Mouse (Mus musculus) hindbrain, embryonic 16.5 days (tissue): ENCODE measurements around the gene Chrna4. TPM values are rescaled to one million over a fixed set of nuclear protein-coding genes. Genes with fewer than 3 reads are reported as not detected.

ENCODE experiments used
- ATAC-seq: fragments of 200-750 bp; cut with Nextera tagmentation; 2 replicates; pipeline ENCODE4 v1.8.0; 2017; ENCODE audit warnings: moderate TSS enrichment, moderate library complexity
- H3K27ac ChIP-seq: fragments of 300-500 bp; sonication (generic); 2 replicates; pipeline ENCODE4 v1.5.1; 2014; ENCODE audit warnings: low read depth, mild to moderate bottlenecking, control low read depth, low read length, moderate library complexity
- H3K27me3 ChIP-seq: fragments of 300-500 bp; sonication (generic); replicated peaks from 2 replicates; pipeline ENCODE4 v1.6.1; 2014; ENCODE audit warnings: low read length; ENCODE audit not compliant: control insufficient read depth, insufficient read depth
- H3K36me3 ChIP-seq: fragments of 300-500 bp; sonication (generic); 2 replicates; pipeline ENCODE4 v1.6.1; 2014; ENCODE audit warnings: mild to moderate bottlenecking, low read length, moderate library complexity, mixed read lengths; ENCODE audit not compliant: control insufficient read depth, insufficient read depth
- H3K4me1 ChIP-seq: fragments of 300-500 bp; sonication (generic); 2 replicates; pipeline ENCODE4 v1.6.1; 2014; ENCODE audit warnings: low read depth, low read length; ENCODE audit not compliant: control insufficient read depth, insufficient read depth
- H3K4me2 ChIP-seq: fragments of 300-500 bp; sonication (generic); 2 replicates; pipeline ENCODE4 v1.6.1; 2014; ENCODE audit warnings: mild to moderate bottlenecking, low read length, control low read depth, moderate library complexity
- H3K4me3 ChIP-seq: fragments of 300-500 bp; sonication (generic); 2 replicates; pipeline ENCODE4 v1.5.1; 2014; ENCODE audit warnings: mild to moderate bottlenecking, low read length, control low read depth, moderate library complexity
- H3K9ac ChIP-seq: fragments of 300-500 bp; sonication (generic); 2 replicates; pipeline ENCODE4 v1.6.1; 2014; ENCODE audit warnings: low read depth, mild to moderate bottlenecking, control low read depth, low read length, moderate library complexity
- H3K9me3 ChIP-seq: fragments of 300-500 bp; sonication (generic); 2 replicates; pipeline ENCODE4 v1.6.1; 2014; ENCODE audit warnings: mild to moderate bottlenecking, low read length, moderate library complexity; ENCODE audit not compliant: control insufficient read depth
- WGBS: fragments of 180-500 bp; shearing (Covaris S2); extraction: QIAGEN DNeasy Blood & Tissue Kit; methylation state at CpG from one replicate; pipeline ENCODE4 v1.1.7; 2014; 5-methylcytosine and 5-hydroxymethylcytosine counted together
- polyA plus RNA-seq: library from polyadenylated mRNA; unstranded; fragments of >200 nt; fragmentation: Nextera tagmentation; extraction: Ambion mirVana; gene quantifications from 2 replicates; pipeline ENCODE4 v1.2.1, GENCODE M21; 2015

Gene Chrna4
- 40.4 and 43.8 TPM in 2 replicates for polyA plus RNA-seq

GRCm38 (mm10) chr2:181043437-181043836 is at the start of gene Chrna4:
Chrna4 (minus strand) TSS chr2:181043546.
- H3K27me3 ChIP-seq = no peaks in the 10 kb centered on the region
- no peaks in the 10 kb centered on the region for H3K36me3 ChIP-seq
- WGBS = 30% methylated on average over 3 of the region's 3 CpGs
- H3K9me3 ChIP-seq = no peaks in the 10 kb centered on the region
- peaks cover 26% of the 10 kb centered on the region for H3K4me1 ChIP-seq
- H3K27ac ChIP-seq = peak within 1 kb of the TSS; percentile 1; the same call in 1 of the 2 replicates
- H3K4me2 ChIP-seq = no peak within 1 kb of the TSS
- H3K4me3 ChIP-seq = no peak within 1 kb of the TSS
- ATAC-seq = no peak
- no peak within 1 kb of the TSS for H3K9ac ChIP-seq

- Histone ChIP-seq H3K9me3 (no peaks in the 10 kb centered on the region), H3K9ac (no peak overlapping the region), H3K36me3 (peaks cover 15% of the 10 kb centered on the region), H3K4me1 (no peaks in the 10 kb centered on the region), H3K4me2 (no peak overlapping the region), H3K4me3 (no peak overlapping the region), H3K27me3 (no peaks in the 10 kb centered on the region), H3K27ac (no peak overlapping the region)
- 78% methylated on average over 3 of the region's 3 CpGs for WGBS
- ATAC-seq = no peak
Observed at GRCm38 (mm10) chr2:181090123-181090522, 46.8 kb upstream of the Chrna4 start.

GRCm38 (mm10) chr2:181084997-181085396 is 41.7 kb upstream of the Chrna4 start:
- no peak for ATAC-seq
- Histone ChIP-seq H3K4me1 (no peaks in the 10 kb centered on the region), H3K4me2 (no peak overlapping the region), H3K27ac (no peak overlapping the region), H3K9me3 (no peaks in the 10 kb centered on the region), H3K36me3 (peaks cover 23% of the 10 kb centered on the region), H3K9ac (no peak overlapping the region), H3K4me3 (no peak overlapping the region), H3K27me3 (no peaks in the 10 kb centered on the region)
- WGBS = 62% methylated on average over 8 of the region's 8 CpGs

- Histone ChIP-seq H3K4me3 (no peak overlapping the region), H3K4me2 (no peak overlapping the region), H3K27me3 (no peaks in the 10 kb centered on the region), H3K9me3 (no peaks in the 10 kb centered on the region), H3K9ac (no peak overlapping the region), H3K27ac (no peak overlapping the region), H3K4me1 (no peaks in the 10 kb centered on the region), H3K36me3 (peaks cover 23% of the 10 kb centered on the region)
- 49% methylated on average over 4 of the region's 4 CpGs for WGBS
- ATAC-seq = no peak
Observed at GRCm38 (mm10) chr2:181083945-181084344, 40.6 kb upstream of the Chrna4 start.

- Histone ChIP-seq H3K4me2 (no peak overlapping the region), H3K4me3 (no peak overlapping the region), H3K4me1 (no peaks in the 10 kb centered on the region), H3K27me3 (no peaks in the 10 kb centered on the region), H3K27ac (no peak overlapping the region), H3K9me3 (no peaks in the 10 kb centered on the region), H3K36me3 (peaks cover 10% of the 10 kb centered on the region; the same call in 1 of the 2 replicates), H3K9ac (no peak overlapping the region)
- no peak for ATAC-seq
- WGBS = 66% methylated on average over 5 of the region's 5 CpGs
Observed at GRCm38 (mm10) chr2:181080886-181081285, 37.5 kb upstream of the Chrna4 start.

GRCm38 (mm10) chr2:181079518-181079917 is 36.2 kb upstream of the Chrna4 start:
- H3K27ac ChIP-seq = no peak overlapping the region
- H3K27me3 ChIP-seq = no peaks in the 10 kb centered on the region
- no peak overlapping the region for H3K9ac ChIP-seq
- H3K4me2 ChIP-seq = no peak overlapping the region
- no peaks in the 10 kb centered on the region for H3K4me1 ChIP-seq
- H3K4me3 ChIP-seq = no peak overlapping the region
- H3K36me3 ChIP-seq = peaks cover 9% of the 10 kb centered on the region; the same call in 1 of the 2 replicates
- no peaks in the 10 kb centered on the region for H3K9me3 ChIP-seq
- 91% methylated on average over 2 of the region's 2 CpGs for WGBS
- ATAC-seq = no peak

- Histone ChIP-seq H3K36me3 (peaks cover 7% of the 10 kb centered on the region; the same call in 1 of the 2 replicates), H3K9me3 (no peaks in the 10 kb centered on the region), H3K4me2 (no peak overlapping the region), H3K4me1 (no peaks in the 10 kb centered on the region), H3K4me3 (no peak overlapping the region), H3K27me3 (no peaks in the 10 kb centered on the region), H3K9ac (no peak overlapping the region), H3K27ac (no peak overlapping the region)
- no peak for ATAC-seq
- WGBS = 80% methylated on average over 2 of the region's 2 CpGs
Observed at GRCm38 (mm10) chr2:181078908-181079307, 35.6 kb upstream of the Chrna4 start.

GRCm38 (mm10) chr2:181075501-181075900 is 32.2 kb upstream of the Chrna4 start:
- ATAC-seq = no peak
- Histone ChIP-seq H3K4me2 (no peak overlapping the region), H3K4me1 (no peaks in the 10 kb centered on the region), H3K9me3 (no peaks in the 10 kb centered on the region), H3K4me3 (no peak overlapping the region), H3K36me3 (no peaks in the 10 kb centered on the region), H3K9ac (no peak overlapping the region), H3K27me3 (no peaks in the 10 kb centered on the region), H3K27ac (no peak overlapping the region)
- 81% methylated on average over 12 of the region's 12 CpGs for WGBS

- H3K36me3 ChIP-seq = no peaks in the 10 kb centered on the region
- H3K27ac ChIP-seq = no peak overlapping the region
- H3K4me2 ChIP-seq = no peak overlapping the region
- no peaks in the 10 kb centered on the region for H3K4me1 ChIP-seq
- no peak overlapping the region for H3K9ac ChIP-seq
- no peak overlapping the region for H3K4me3 ChIP-seq
- 6% methylated on average over 1 of the region's 1 CpGs for WGBS
- no peaks in the 10 kb centered on the region for H3K9me3 ChIP-seq
- H3K27me3 ChIP-seq = no peaks in the 10 kb centered on the region
- peak; percentile 38 for ATAC-seq
Observed at GRCm38 (mm10) chr2:181072403-181072714, 29.0 kb upstream of the Chrna4 start.
